Mouse (Mus musculus) hindbrain, postnatal 0 days (tissue): ENCODE measurements around the gene Dnah14. TPM values are rescaled to one million over a fixed set of nuclear protein-coding genes. Genes with fewer than 3 reads are reported as not detected.

ENCODE experiments used
- ATAC-seq: fragments of 200-750 bp; cut with Nextera tagmentation; 2 replicates; pipeline ENCODE4 v1.8.0; 2017; ENCODE audit warnings: mild to moderate bottlenecking, moderate TSS enrichment, moderate library complexity
- DNase-seq: peaks from one replicate; pipeline ENCODE4 v3.0.0-alpha.2; 2015; ENCODE audit warnings: low spot score
- H3K27ac ChIP-seq: fragments of 300-500 bp; sonication (generic); 2 replicates; pipeline ENCODE4 v1.5.1; 2014; ENCODE audit warnings: mild to moderate bottlenecking
- H3K27me3 ChIP-seq: fragments of 300-500 bp; sonication (generic); 2 replicates; pipeline ENCODE4 v1.6.1; 2014; ENCODE audit warnings: low read length, mixed read lengths; ENCODE audit not compliant: insufficient read depth
- H3K36me3 ChIP-seq: fragments of 300-500 bp; sonication (generic); 2 replicates; pipeline ENCODE4 v1.6.1; 2014; ENCODE audit warnings: low read length, mixed read lengths; ENCODE audit not compliant: insufficient read depth
- H3K4me1 ChIP-seq: fragments of 300-500 bp; sonication (generic); 2 replicates; pipeline ENCODE4 v1.6.1; 2014; ENCODE audit warnings: antibody characterized with exemption, low read length, mixed read lengths; ENCODE audit not compliant: insufficient read depth
- H3K4me2 ChIP-seq: fragments of 300-500 bp; sonication (generic); 2 replicates; pipeline ENCODE4 v1.6.1; 2014; ENCODE audit warnings: low read depth, mild to moderate bottlenecking, low read length, moderate library complexity, mixed read lengths
- H3K4me3 ChIP-seq: fragments of 300-500 bp; sonication (generic); 2 replicates; pipeline ENCODE4 v1.5.1; 2014; ENCODE audit warnings: low read length
- H3K9ac ChIP-seq: fragments of 300-500 bp; sonication (generic); replicated peaks from 2 replicates; pipeline ENCODE4 v1.6.1; 2014; ENCODE audit warnings: mild to moderate bottlenecking, low read length, moderate library complexity, mixed read lengths
- H3K9me3 ChIP-seq: fragments of 300-500 bp; sonication (generic); 2 replicates; pipeline ENCODE4 v1.6.1; 2016; ENCODE audit warnings: low read length, mixed read lengths
- CTCF ChIP-seq: IDR thresholded peaks from 2 replicates; pipeline ENCODE4 v1.5.1; 2016; ENCODE audit warnings: antibody characterized with exemption, control low read depth, low read depth
- WGBS: fragments of 180-500 bp; shearing (Covaris S2); extraction: QIAGEN DNeasy Blood & Tissue Kit; methylation state at CpG from one replicate; pipeline ENCODE4 v1.1.7; 2014; 5-methylcytosine and 5-hydroxymethylcytosine counted together
- polyA plus RNA-seq: library from polyadenylated mRNA; unstranded; fragments of >200 nt; fragmentation: Nextera tagmentation; extraction: Ambion mirVana; gene quantifications from 2 replicates; pipeline ENCODE4 v1.2.1, GENCODE M21; 2015
- total RNA-seq: library from RNA; depleted of rRNA; stranded (reverse); fragments of >200 nt; gene quantifications from 2 replicates; pipeline ENCODE4 v1.2.3, GENCODE M21; 2014

Gene Dnah14
- total and polyA plus RNA-seq, 2 experiments from 2014 or later, result 0.05 to 0.80 TPM

DNA sequence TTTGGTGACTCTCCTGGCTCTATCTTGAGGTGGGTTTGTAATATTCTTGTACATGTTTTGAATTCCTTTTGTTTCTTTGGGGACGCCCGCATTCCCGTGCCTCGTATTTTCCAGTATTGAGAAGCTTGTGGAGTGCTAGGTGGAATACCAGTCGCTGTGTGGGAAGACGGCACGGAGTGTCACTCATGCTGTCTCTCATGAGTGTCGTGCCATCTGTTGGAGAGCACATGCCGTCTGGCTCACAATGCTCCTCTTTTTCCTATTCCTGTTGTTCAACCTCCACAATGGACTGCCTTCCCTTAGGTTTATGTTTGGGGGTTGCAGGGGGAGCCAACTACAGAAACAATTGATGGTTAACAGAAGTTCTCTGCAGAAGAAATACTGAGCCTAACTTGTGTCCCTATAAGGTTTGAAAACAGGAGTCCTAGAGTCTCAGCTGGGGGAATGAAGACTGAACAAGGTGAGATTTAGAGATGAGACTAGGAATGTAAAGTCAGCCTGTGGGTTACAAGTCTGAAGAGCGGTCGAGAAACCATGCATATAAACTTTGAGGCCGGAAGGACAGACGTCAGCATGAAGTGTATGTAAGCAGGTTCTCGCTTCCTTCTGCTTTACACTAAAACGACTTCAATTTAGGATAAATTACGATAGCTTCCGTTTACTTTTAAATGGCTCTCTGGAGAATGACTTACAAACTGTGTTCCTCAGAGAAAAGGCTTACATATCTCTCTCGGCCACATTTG, 235.3 kb downstream of the Dnah14 start:
- no peak overlapping the region for H3K4me2 ChIP-seq
- 81% methylated on average over 18 of the region's 18 CpGs for WGBS
- no peaks in the 10 kb centered on the region for H3K9me3 ChIP-seq
- H3K4me3 ChIP-seq, result no peak overlapping the region
- ATAC-seq (no peak), DNase-seq (no peak)
- TF ChIP-seq CTCF, result no peak
- no peaks in the 10 kb centered on the region for H3K27me3 ChIP-seq
- no peak overlapping the region for H3K27ac ChIP-seq
- H3K9ac ChIP-seq, result no peak overlapping the region
- H3K36me3 ChIP-seq, result peaks cover 21% of the 10 kb centered on the region; the same call in 1 of the 2 replicates
- H3K4me1 ChIP-seq, result no peaks in the 10 kb centered on the region

DNA sequence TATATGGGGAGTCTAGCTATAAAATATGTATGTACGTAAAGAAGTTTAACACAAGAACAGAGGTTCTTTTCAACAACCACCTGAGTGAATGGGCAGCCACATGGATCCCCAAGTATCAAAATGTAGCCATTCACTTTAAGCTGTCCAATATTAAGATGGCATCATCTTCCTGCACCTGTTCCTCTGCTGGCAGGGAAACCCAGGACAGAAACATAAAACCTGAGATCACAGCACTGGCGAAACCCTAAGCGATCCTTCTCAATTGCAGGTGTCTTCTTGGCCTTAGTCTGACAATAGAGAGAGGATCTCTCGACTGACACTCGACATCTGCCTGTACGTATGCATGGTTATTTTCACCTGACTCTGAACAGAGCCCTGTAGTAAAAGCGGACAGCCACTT, 250.4 kb downstream of the Dnah14 start:
- H3K4me1 ChIP-seq, result no peaks in the 10 kb centered on the region
- DNase-seq (no peak), ATAC-seq (no peak)
- H3K9me3 ChIP-seq, result no peaks in the 10 kb centered on the region
- TF ChIP-seq CTCF, result no peak
- H3K4me2 ChIP-seq, result no peak overlapping the region
- H3K36me3 ChIP-seq, result peaks cover 47% of the 10 kb centered on the region
- no peaks in the 10 kb centered on the region for H3K27me3 ChIP-seq
- H3K4me3 ChIP-seq, result no peak overlapping the region
- no peak overlapping the region for H3K27ac ChIP-seq
- whole genome bisulfite sequencing, result 96% methylated on average over 7 of the region's 7 CpGs
- no peak overlapping the region for H3K9ac ChIP-seq

DNA sequence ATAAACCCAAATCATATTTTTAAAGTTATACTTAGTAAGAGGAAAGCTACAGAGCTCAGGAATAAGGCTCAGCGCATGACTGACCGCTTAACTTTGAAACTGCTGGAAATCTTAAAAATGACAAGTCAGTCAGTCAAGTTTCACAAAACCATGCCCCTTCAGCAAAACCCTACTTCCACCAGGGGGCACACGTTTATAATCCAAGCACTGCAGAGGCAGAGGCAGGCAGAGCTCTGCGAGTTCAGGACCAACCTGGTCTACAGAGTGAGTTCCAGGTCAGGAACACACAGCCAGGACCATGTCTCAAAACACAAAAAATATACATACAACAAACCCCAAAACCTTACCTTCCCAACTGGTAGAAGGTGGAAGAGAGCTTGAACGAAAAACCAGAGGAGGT, 252.0 kb downstream of the Dnah14 start:
- Histone ChIP-seq H3K36me3 (peaks cover 40% of the 10 kb centered on the region), H3K9ac (no peak overlapping the region), H3K9me3 (no peaks in the 10 kb centered on the region), H3K27me3 (no peaks in the 10 kb centered on the region), H3K4me2 (no peak overlapping the region), H3K4me3 (no peak overlapping the region), H3K4me1 (no peaks in the 10 kb centered on the region), H3K27ac (no peak overlapping the region)
- ATAC-seq (no peak), DNase-seq (no peak)
- WGBS, result 93% methylated on average over 5 of the region's 5 CpGs
- peak; percentile 33; the same call in 1 of the 2 replicates for TF ChIP-seq CTCF

DNA sequence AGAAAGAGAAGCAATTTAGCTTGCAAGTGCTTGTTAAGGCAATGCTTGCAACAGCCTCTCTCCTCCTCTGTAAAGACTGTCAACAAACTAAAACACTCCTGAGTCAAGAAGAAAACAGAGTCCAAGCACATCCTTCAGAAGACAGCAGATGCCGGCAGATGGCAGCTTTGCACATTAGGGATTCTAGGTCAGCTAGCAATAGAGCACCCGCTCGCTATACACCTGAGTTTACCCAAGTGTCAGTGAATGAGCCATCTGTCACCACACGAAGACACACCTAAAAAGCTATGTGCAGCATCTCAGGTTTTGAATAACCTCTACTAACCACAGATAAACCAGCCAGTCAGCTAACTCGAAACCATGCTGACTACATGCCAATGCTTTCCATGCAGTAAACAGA, 256.4 kb downstream of the Dnah14 start:
- ATAC-seq, result no peak
- no peaks in the 10 kb centered on the region for H3K4me1 ChIP-seq
- DNase-seq, result peak; percentile 51
- no peak for TF ChIP-seq CTCF
- 74% methylated on average over 5 of the region's 5 CpGs for WGBS
- peaks cover 34% of the 10 kb centered on the region for H3K36me3 ChIP-seq
- H3K9me3 ChIP-seq, result no peaks in the 10 kb centered on the region
- H3K27ac ChIP-seq, result no peak overlapping the region
- H3K4me2 ChIP-seq, result no peak overlapping the region
- H3K4me3 ChIP-seq, result no peak overlapping the region
- no peak overlapping the region for H3K9ac ChIP-seq
- H3K27me3 ChIP-seq, result no peaks in the 10 kb centered on the region

DNA sequence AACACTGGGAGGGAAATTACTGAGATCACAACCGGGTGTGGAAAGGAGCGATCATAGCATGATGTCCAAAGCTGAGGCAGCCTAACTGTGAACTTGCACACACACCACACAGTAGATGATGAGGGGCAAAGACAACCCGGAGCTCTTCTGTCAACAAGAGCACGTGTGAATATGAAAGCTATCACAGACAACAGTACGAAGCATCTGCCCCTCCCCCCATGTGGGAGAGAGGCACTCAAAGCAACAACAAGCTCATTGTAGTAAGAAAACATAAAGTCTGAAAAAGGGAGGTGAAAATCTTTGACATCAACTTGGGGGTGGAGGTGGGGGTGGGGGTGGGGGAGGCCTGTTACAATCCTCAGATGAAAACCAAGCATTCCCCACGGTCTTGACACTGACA, 256.8 kb downstream of the Dnah14 start:
- H3K27me3 ChIP-seq, result no peaks in the 10 kb centered on the region
- TF ChIP-seq CTCF, result no peak
- H3K9ac ChIP-seq, result no peak overlapping the region
- no peaks in the 10 kb centered on the region for H3K4me1 ChIP-seq
- no peak overlapping the region for H3K27ac ChIP-seq
- peaks cover 30% of the 10 kb centered on the region for H3K36me3 ChIP-seq
- H3K4me3 ChIP-seq, result no peak overlapping the region
- ATAC-seq (no peak), DNase-seq (no peak)
- H3K9me3 ChIP-seq, result no peaks in the 10 kb centered on the region
- 68% methylated on average over 6 of the region's 6 CpGs for WGBS
- H3K4me2 ChIP-seq, result no peak overlapping the region

DNA sequence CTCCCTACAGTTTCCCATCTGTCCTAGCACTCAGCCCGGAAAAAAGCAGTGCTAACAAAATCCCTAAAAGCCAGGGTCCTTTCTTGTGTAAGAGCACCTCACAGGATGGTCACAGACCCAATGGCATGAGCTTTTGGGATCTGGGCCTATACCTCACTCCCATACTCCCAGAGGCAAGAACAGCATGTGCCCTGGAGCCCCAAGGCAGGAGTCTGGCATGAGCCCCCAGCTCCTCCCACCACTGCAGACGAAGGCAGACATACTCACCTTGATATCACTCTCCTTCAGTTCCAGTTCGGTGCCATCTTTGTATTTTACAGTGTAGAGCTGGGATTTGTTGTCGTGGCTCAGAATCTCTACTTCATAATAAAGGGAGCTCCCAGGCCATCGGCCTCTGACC, 261.8 kb downstream of the Dnah14 start:
- no peak overlapping the region for H3K9ac ChIP-seq
- DNase-seq (no peak), ATAC-seq (no peak)
- H3K4me1 ChIP-seq, result peaks cover 7% of the 10 kb centered on the region; the same call in 1 of the 2 replicates
- no peak for TF ChIP-seq CTCF
- H3K27ac ChIP-seq, result no peak overlapping the region
- WGBS, result 77% methylated on average over 5 of the region's 5 CpGs
- H3K4me2 ChIP-seq, result no peak overlapping the region
- no peaks in the 10 kb centered on the region for H3K27me3 ChIP-seq
- H3K9me3 ChIP-seq, result no peaks in the 10 kb centered on the region
- H3K36me3 ChIP-seq, result peaks cover 13% of the 10 kb centered on the region; the same call in 1 of the 2 replicates
- H3K4me3 ChIP-seq, result no peak overlapping the region

DNA sequence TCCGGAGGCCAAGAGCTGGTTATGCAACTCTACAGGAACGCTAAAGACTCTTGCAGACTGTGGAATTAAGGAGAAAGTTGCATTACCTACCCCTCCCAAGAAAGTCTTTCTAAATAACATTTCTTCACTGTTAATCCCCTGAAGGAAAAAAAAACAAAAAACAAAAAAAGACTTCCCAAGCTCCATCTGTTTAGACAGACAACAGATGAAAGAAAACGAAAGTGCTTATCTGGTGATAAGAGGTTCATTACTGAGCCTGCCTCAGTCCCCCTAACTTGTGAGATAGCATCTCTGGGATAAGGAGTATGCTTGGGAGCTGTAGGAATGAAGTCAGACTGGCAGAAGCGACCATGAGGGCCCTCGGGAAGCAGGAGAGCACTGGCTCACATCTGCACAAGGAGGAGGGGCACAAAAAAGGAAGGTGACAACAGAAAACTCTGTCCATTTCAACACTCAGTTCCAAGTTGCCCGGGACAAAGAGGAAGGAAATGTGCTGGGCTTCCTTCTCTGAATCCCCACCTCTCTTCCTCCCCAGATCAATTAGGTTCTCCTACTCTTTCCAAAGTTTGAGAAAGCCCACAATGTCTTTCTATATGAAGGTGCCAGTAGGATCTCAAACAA, 263.5 kb downstream of the Dnah14 start:
- H3K4me2 ChIP-seq, result peak overlapping the region; percentile 84
- H3K27me3 ChIP-seq, result no peaks in the 10 kb centered on the region
- peaks cover 11% of the 10 kb centered on the region; the same call in 1 of the 2 replicates for H3K36me3 ChIP-seq
- no peak overlapping the region; the same call in 1 of the 2 replicates for H3K9ac ChIP-seq
- H3K4me3 ChIP-seq, result peak overlapping the region; percentile 22
- ATAC-seq, result no peak
- no peak for TF ChIP-seq CTCF
- peaks cover 9% of the 10 kb centered on the region; the same call in 1 of the 2 replicates for H3K4me1 ChIP-seq
- WGBS, result 12% methylated on average over 6 of the region's 6 CpGs
- no peaks in the 10 kb centered on the region for H3K9me3 ChIP-seq
- no peak for DNase-seq
- no peak overlapping the region for H3K27ac ChIP-seq
